Mouse (Mus musculus): ENCODE results near the gene Dnm3. TPM values are rescaled to one million over a fixed set of nuclear protein-coding genes. Genes with fewer than 3 reads are reported as not detected.

Gene Dnm3
- polyA plus RNA-seq, 1 experiment from 2014 or later, result 11.3 TPM

DNA sequence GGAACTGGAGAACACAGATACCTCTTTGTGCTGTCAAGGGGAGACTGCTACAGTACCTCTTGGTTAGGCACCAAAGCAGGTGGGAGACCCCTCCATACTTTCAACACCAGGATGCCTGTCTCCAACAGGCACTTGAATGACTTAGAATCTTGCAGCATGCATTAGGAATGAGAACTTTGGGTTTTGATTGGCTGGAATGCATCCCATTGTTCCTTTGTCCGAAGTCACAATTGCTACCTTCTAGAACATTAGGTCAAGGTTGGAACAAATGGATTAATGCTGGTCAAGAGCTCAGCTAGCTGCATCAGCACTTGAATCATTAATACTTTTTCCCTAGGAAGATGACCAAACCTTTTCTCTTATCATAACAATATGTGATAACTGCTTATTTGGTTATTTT is 498.3 kb downstream of the Dnm3 start, which contains the start of gene 4930558K02Rik:
4930558K02Rik (minus strand) TSS at position 101 of the 400 bp plus-strand sequence.
- H3K4me3 ChIP-seq (ENCODE audit: low read depth, low read length), result no peak within 1 kb of the TSS
- WGBS, result 86% methylated on average over 1 of the region's 1 CpGs
- no peaks in the 10 kb centered on the region for H3K27me3 ChIP-seq (ENCODE audit: control insufficient read depth, insufficient read depth, low read length)
- H3K9me3 ChIP-seq (replicated peaks; ENCODE audit: control insufficient read depth, low read length), result no peaks in the 10 kb centered on the region
- ATAC-seq (replicated peaks; ENCODE audit: insufficient number of reproducible peaks, low FRiP score, low TSS enrichment, low read depth) (no peak), DNase-seq (ENCODE audit: low spot score) (no peak)
- H3K36me3 ChIP-seq (replicated peaks; ENCODE audit: control insufficient read depth, insufficient read depth, low read depth, low read length), result no peaks in the 10 kb centered on the region
- peaks cover 3% of the 10 kb centered on the region; the same call in 1 of the 2 replicates for H3K4me1 ChIP-seq (ENCODE audit: control insufficient read depth, insufficient read depth, low read length)
- no peak within 1 kb of the TSS for H3K4me2 ChIP-seq (ENCODE audit: low read depth, low read length)
- H3K27ac ChIP-seq (replicated peaks; ENCODE audit: low read depth, low read length), result no peak within 1 kb of the TSS
- H3K9ac ChIP-seq (replicated peaks; ENCODE audit: low read length), result no peak within 1 kb of the TSS

DNA sequence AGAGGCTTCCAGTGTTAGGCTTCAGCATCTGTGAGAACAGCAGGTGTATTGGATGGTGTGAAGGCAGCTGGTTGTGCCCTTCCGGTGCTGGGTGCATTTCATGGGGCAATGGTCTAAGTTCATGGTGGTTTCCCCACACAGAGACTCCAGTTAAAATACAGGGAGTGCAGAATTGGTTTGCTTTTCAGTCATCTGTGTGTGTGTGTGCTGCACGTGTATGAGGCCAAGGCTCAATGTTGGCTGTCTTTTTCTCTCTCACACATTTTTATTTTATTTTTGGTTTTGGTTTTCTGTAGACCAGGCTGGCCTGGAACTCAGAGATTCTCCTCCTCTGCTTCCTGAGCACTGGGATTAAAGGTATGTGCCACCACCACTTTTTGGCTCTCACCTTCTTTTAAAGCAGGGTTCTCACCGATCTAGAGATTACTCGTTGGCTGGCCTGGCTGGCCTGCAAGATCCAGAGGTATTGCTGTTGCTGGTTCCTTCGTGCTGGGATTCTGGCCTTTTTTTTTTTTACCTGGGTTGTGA is 499.6 kb downstream of the Dnm3 start:
- Histone ChIP-seq H3K9me3 (replicated peaks; ENCODE audit: control insufficient read depth, low read length) (no peaks in the 10 kb centered on the region), H3K27me3 (ENCODE audit: control insufficient read depth, insufficient read depth, low read length) (no peaks in the 10 kb centered on the region), H3K36me3 (replicated peaks; ENCODE audit: control insufficient read depth, insufficient read depth, low read depth, low read length) (no peaks in the 10 kb centered on the region), H3K4me2 (ENCODE audit: low read depth, low read length) (no peak overlapping the region), H3K4me3 (ENCODE audit: low read depth, low read length) (no peak overlapping the region), H3K27ac (replicated peaks; ENCODE audit: low read depth, low read length) (no peak overlapping the region), H3K4me1 (ENCODE audit: control insufficient read depth, insufficient read depth, low read length) (peaks cover 3% of the 10 kb centered on the region; the same call in 1 of the 2 replicates), H3K9ac (replicated peaks; ENCODE audit: low read length) (no peak overlapping the region)
- ATAC-seq (replicated peaks; ENCODE audit: insufficient number of reproducible peaks, low FRiP score, low TSS enrichment, low read depth) (no peak), DNase-seq (ENCODE audit: low spot score) (no peak)
- 81% methylated on average over 5 of the region's 5 CpGs for WGBS

DNA sequence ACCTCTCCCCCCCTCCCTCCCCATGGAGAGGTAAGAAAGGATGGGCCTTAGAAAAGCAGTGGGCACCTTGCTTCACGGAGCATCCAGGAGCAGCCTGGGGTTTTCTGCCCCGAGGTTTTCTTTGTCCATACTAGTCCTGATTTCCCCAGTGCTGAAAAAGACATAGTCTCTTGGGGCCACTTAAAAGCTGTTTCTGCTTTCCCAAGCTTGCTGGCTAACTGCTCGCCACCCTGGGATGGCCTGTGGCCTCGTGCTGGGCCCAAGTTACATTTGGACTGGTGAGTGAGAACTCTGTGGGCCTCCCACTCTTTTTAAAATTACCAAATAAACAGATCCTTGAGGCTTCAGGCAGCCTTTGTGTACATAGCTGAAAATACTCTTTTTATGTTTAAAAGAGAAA is 500.5 kb downstream of the Dnm3 start:
- DNase-seq (ENCODE audit: low spot score) (no peak), ATAC-seq (replicated peaks; ENCODE audit: insufficient number of reproducible peaks, low FRiP score, low TSS enrichment, low read depth) (no peak)
- 60% methylated on average over 4 of the region's 4 CpGs for WGBS
- H3K9ac ChIP-seq (replicated peaks; ENCODE audit: low read length), result no peak overlapping the region; the same call in 1 of the 2 replicates
- peaks cover 3% of the 10 kb centered on the region; the same call in 1 of the 2 replicates for H3K4me1 ChIP-seq (ENCODE audit: control insufficient read depth, insufficient read depth, low read length)
- no peaks in the 10 kb centered on the region for H3K27me3 ChIP-seq (ENCODE audit: control insufficient read depth, insufficient read depth, low read length)
- no peaks in the 10 kb centered on the region for H3K36me3 ChIP-seq (replicated peaks; ENCODE audit: control insufficient read depth, insufficient read depth, low read depth, low read length)
- H3K4me3 ChIP-seq (ENCODE audit: low read depth, low read length), result no peak overlapping the region
- H3K9me3 ChIP-seq (replicated peaks; ENCODE audit: control insufficient read depth, low read length), result no peaks in the 10 kb centered on the region
- no peak overlapping the region for H3K4me2 ChIP-seq (ENCODE audit: low read depth, low read length)
- peak overlapping the region; percentile 28; the same call in 1 of the 2 replicates for H3K27ac ChIP-seq (replicated peaks; ENCODE audit: low read depth, low read length)

DNA sequence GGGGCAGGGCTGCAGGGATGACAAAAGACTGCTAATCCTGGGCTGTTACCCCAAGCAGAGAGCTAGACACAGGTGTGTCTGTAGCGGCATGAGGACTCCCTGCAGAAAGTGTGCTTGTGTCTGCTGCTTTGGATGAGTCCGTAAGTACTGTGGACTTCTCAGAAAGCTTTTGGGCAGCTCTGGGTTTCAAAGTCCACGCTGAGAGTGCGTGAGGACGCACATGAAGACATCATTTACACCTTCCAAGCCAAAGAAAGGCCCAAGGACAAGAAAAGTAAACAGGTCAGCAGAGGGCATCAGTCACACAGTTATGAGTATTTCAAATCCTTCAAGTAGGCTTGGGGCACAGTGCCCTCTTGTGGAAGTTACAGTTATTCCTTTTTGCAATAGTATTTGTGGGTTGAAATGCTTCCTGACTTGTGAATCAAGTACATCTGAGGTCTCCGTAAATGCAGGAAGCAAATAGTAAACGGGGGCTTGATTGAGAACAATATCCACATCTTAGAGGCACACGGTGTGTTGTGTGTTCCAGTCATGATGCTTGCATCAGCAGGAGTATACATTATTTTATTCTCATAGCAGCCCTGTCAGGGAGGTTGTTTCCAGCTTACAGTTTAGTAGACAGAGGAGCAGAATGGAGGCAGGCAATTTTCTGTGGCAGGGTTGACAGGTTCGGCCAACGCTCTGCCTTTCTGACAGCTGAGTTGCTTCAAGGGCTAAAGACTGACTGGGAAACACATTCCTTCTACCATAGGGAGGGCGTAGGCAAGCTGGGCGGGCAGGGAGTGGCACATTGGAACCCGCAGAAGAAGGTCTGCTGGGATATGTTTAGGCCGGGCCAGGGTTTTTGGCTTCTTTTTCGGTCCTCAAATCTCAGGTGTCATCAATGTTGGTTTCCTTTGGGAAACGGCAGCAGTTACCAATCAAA is 501.3 kb downstream of the Dnm3 start:
- ATAC-seq (replicated peaks; ENCODE audit: insufficient number of reproducible peaks, low FRiP score, low TSS enrichment, low read depth) (no peak; the same call in 1 of the 2 replicates), DNase-seq (ENCODE audit: low spot score) (peak; percentile 94)
- Histone ChIP-seq H3K27me3 (ENCODE audit: control insufficient read depth, insufficient read depth, low read length) (no peaks in the 10 kb centered on the region), H3K9me3 (replicated peaks; ENCODE audit: control insufficient read depth, low read length) (no peaks in the 10 kb centered on the region), H3K36me3 (replicated peaks; ENCODE audit: control insufficient read depth, insufficient read depth, low read depth, low read length) (no peaks in the 10 kb centered on the region), H3K4me2 (ENCODE audit: low read depth, low read length) (no peak overlapping the region), H3K4me1 (ENCODE audit: control insufficient read depth, insufficient read depth, low read length) (peaks cover 3% of the 10 kb centered on the region; the same call in 1 of the 2 replicates), H3K9ac (replicated peaks; ENCODE audit: low read length) (no peak overlapping the region), H3K27ac (replicated peaks; ENCODE audit: low read depth, low read length) (no peak overlapping the region), H3K4me3 (ENCODE audit: low read depth, low read length) (no peak overlapping the region)
- 45% methylated on average over 16 of the region's 16 CpGs for WGBS

DNA sequence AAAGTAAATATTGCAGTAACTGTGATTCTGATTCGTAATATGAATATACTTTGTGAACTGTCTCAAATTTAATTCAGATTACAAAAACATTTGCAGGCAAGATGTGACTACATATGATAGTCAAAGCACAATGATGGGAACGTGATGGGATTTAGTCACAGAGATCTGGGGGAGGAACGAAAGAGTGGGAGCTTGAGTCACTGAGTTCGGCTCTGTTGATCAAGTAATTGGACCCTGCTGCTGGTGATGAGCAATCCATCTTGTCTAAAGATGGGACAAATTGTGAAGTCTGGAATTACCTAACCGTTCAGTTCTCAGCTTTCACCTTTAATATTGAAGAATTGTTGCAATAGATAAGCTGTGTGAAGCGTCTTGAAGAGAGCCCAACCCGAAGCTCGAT is 505.6 kb downstream of the Dnm3 start:
- ATAC-seq (replicated peaks; ENCODE audit: insufficient number of reproducible peaks, low FRiP score, low TSS enrichment, low read depth) (no peak), DNase-seq (ENCODE audit: low spot score) (no peak)
- Histone ChIP-seq H3K9ac (replicated peaks; ENCODE audit: low read length) (no peak overlapping the region), H3K4me3 (ENCODE audit: low read depth, low read length) (no peak overlapping the region), H3K4me2 (ENCODE audit: low read depth, low read length) (no peak overlapping the region), H3K27ac (replicated peaks; ENCODE audit: low read depth, low read length) (no peak overlapping the region), H3K27me3 (ENCODE audit: control insufficient read depth, insufficient read depth, low read length) (no peaks in the 10 kb centered on the region), H3K4me1 (ENCODE audit: control insufficient read depth, insufficient read depth, low read length) (peaks cover 2% of the 10 kb centered on the region; the same call in 1 of the 2 replicates), H3K9me3 (replicated peaks; ENCODE audit: control insufficient read depth, low read length) (no peaks in the 10 kb centered on the region), H3K36me3 (replicated peaks; ENCODE audit: control insufficient read depth, insufficient read depth, low read depth, low read length) (no peaks in the 10 kb centered on the region)
- 88% methylated on average over 8 of the region's 8 CpGs for WGBS

DNA sequence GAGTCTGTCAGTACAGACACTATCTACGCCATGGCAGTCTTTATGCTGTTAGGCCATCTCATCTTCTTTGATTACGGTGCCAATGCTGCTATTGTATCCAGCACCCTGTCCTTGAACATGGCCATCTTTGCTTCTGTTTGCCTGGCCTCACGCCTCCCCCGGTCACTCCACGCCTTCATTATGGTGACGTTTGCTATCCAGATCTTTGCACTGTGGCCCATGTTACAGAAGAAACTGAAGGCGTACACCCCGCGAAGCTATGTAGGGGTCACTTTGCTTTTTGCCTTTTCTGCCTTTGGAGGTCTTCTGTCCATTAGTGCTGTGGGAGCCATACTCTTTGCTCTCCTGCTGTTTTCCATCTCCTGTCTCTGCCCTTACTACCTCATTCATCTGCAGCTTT is 507.0 kb downstream of the Dnm3 start:
- no peak overlapping the region for H3K9ac ChIP-seq (replicated peaks; ENCODE audit: low read length)
- no peaks in the 10 kb centered on the region for H3K4me1 ChIP-seq (ENCODE audit: control insufficient read depth, insufficient read depth, low read length)
- no peak overlapping the region for H3K4me3 ChIP-seq (ENCODE audit: low read depth, low read length)
- ATAC-seq (replicated peaks; ENCODE audit: insufficient number of reproducible peaks, low FRiP score, low TSS enrichment, low read depth), result no peak
- 99% methylated on average over 9 of the region's 9 CpGs for WGBS
- no peaks in the 10 kb centered on the region for H3K9me3 ChIP-seq (replicated peaks; ENCODE audit: control insufficient read depth, low read length)
- no peaks in the 10 kb centered on the region for H3K36me3 ChIP-seq (replicated peaks; ENCODE audit: control insufficient read depth, insufficient read depth, low read depth, low read length)
- H3K4me2 ChIP-seq (ENCODE audit: low read depth, low read length), result no peak overlapping the region
- no peaks in the 10 kb centered on the region for H3K27me3 ChIP-seq (ENCODE audit: control insufficient read depth, insufficient read depth, low read length)
- DNase-seq (ENCODE audit: low spot score), result no peak
- no peak overlapping the region for H3K27ac ChIP-seq (replicated peaks; ENCODE audit: low read depth, low read length)

DNA sequence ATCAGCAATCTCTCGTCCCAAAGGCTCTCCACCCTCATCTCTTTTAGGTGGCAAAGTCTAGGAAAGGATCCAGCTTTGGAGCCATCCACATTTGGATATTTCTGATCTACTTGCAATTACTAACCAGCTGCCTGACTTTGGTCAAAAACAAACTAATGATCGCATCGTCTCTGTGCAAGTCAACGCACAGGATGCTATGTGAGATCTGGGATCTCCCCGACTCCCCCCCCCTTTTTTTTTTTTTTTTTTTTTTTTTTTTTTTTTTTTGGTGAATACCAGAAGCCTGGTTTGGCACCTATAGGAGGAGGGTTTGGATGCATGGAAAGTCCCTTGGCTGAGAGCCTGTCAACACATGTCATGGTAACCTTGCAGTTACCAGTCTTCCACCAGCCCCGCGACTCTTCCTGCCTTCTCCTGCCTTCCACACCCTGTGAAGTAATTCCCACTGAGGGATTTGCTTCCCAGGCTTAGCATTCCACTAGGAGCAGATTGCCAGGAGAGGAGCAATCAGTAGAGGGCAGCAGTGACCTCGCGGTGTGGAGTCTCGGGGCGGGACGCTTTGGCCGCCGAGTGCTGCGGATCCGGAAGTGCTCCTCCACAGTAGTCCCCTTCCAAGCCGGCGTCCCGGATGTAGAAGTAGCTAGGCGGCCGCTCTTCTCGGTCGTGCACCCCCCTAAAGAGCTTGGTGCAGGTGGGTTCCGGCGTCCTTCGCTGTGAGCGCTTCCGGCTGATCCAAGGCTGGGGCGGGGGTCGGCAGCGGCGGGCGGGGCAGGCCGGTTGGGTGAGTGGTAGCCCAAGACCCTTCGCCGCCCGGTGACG is 509.0 kb downstream of the Dnm3 start, which contains the start of gene Pigc:
Pigc (plus strand) TSS at position 598 of the 819 bp plus-strand sequence.
- H3K27me3 ChIP-seq (ENCODE audit: control insufficient read depth, insufficient read depth, low read length), result no peaks in the 10 kb centered on the region
- WGBS, result 3% methylated on average over 38 of the region's 38 CpGs
- H3K9ac ChIP-seq (replicated peaks; ENCODE audit: low read length), result peak within 1 kb of the TSS; percentile 75
- peak within 1 kb of the TSS; percentile 25 for H3K4me2 ChIP-seq (ENCODE audit: low read depth, low read length)
- ATAC-seq (replicated peaks; ENCODE audit: insufficient number of reproducible peaks, low FRiP score, low TSS enrichment, low read depth) (peak; percentile 97), DNase-seq (ENCODE audit: low spot score) (peak; percentile 96)
- no peaks in the 10 kb centered on the region for H3K4me1 ChIP-seq (ENCODE audit: control insufficient read depth, insufficient read depth, low read length)
- no peaks in the 10 kb centered on the region for H3K9me3 ChIP-seq (replicated peaks; ENCODE audit: control insufficient read depth, low read length)
- peak within 1 kb of the TSS; percentile 55 for H3K4me3 ChIP-seq (ENCODE audit: low read depth, low read length)
- H3K36me3 ChIP-seq (replicated peaks; ENCODE audit: control insufficient read depth, insufficient read depth, low read depth, low read length), result no peaks in the 10 kb centered on the region
- peak within 1 kb of the TSS; percentile 16; the same call in 1 of the 2 replicates for H3K27ac ChIP-seq (replicated peaks; ENCODE audit: low read depth, low read length)
